Mouse (Mus musculus) liver, postnatal 0 days (tissue): ENCODE results near the gene Rbms2.

ENCODE experiments used
- CTCF ChIP-seq: sonication (generic); IDR thresholded peaks from 2 replicates; pipeline ENCODE4 v1.5.1; 2016; ENCODE audit warnings: antibody characterized with exemption, low read depth
- EP300 ChIP-seq: IDR thresholded peaks from 2 replicates; pipeline ENCODE4 v1.6.1; 2016; ENCODE audit warnings: antibody characterized with exemption, low read depth, mild to moderate bottlenecking

DNA sequence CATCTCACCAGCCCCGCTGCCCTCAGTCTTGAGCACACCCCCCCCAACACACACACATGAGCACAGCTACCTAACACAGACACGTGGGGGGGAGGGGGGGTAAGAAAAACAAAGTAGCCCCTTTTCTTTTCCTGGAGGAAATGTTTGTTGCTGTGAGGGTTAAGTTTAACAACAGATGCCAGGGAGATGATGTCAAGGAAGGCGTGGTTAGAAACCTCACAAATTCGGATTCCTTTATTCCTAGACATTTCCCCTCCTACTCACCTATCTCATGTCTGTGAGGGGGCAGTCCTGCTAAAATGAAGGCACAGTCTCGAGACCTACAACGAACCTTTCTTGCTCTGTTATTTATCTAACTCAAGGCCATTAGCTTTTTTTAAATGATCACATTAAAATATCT lies 13.0 kb downstream of the Rbms2 start:
- TF ChIP-seq CTCF: no peak
- no peak for TF ChIP-seq EP300
